Mouse (Mus musculus) adrenal gland, postnatal 10 days (tissue): ENCODE data around the gene Rbm42. TPM values are rescaled to one million over a fixed set of nuclear protein-coding genes. Genes with fewer than 3 reads are reported as not detected.

Experiments
- DNase-seq: peaks from one replicate; pipeline ENCODE4 v3.0.0; 2021; ENCODE audit warnings: mixed read lengths
- total RNA-seq, 2 experiments: library from RNA; stranded (reverse); gene quantifications; 2 replicates each; pipeline ENCODE4 v1.2.3; 2021

Rbm42 gene
- total RNA-seq, 2 experiments from 2014 or later, result 64.5 to 72.9 TPM

- DNase-seq, result no peak
Observed at GRCm38 (mm10) chr7:30618658-30619057, 31.5 kb downstream of the Rbm42 start.

GRCm38 (mm10) chr7:30615049-30615760, 34.9 kb downstream of the Rbm42 start:
- peak; percentile 65 for DNase-seq

GRCm38 (mm10) chr7:30614454-30614853, 35.7 kb downstream of the Rbm42 start:
- DNase-seq, result no peak

- DNase-seq, result peak; percentile 81
Observed at GRCm38 (mm10) chr7:30613529-30614112, 36.5 kb downstream of the Rbm42 start.

- no peak for DNase-seq
Observed at GRCm38 (mm10) chr7:30612654-30613402, 37.3 kb downstream of the Rbm42 start, which contains the start of gene Upk1a. Gene Upk1a (minus strand): TSS chr7:30612847.

- no peak for DNase-seq
Observed at GRCm38 (mm10) chr7:30610043-30610442, 40.1 kb downstream of the Rbm42 start.

- DNase-seq, result no peak
Observed at GRCm38 (mm10) chr7:30608476-30608875, 41.6 kb downstream of the Rbm42 start.

- DNase-seq, result peak; percentile 76
Observed at GRCm38 (mm10) chr7:30607706-30608309, 42.3 kb downstream of the Rbm42 start.

- no peak for DNase-seq
Observed at GRCm38 (mm10) chr7:30604944-30605343, 45.2 kb downstream of the Rbm42 start.

- DNase-seq, result no peak
Observed at GRCm38 (mm10) chr7:30604424-30604823, 45.7 kb downstream of the Rbm42 start.

- DNase-seq, result no peak
Observed at GRCm38 (mm10) chr7:30602583-30602982, 47.5 kb downstream of the Rbm42 start.

- no peak for DNase-seq
Observed at GRCm38 (mm10) chr7:30600651-30601050, 49.5 kb downstream of the Rbm42 start.

- peak; percentile 96 for DNase-seq
Observed at GRCm38 (mm10) chr7:30599933-30600353, 50.2 kb downstream of the Rbm42 start.

- no peak for DNase-seq
Observed at GRCm38 (mm10) chr7:30598786-30599185, 51.3 kb downstream of the Rbm42 start, which contains the start of gene Zbtb32. Gene Zbtb32 (minus strand): TSS chr7:30598909.

GRCm38 (mm10) chr7:30596811-30597210, 53.3 kb downstream of the Rbm42 start:
- no peak for DNase-seq

- DNase-seq, result no peak
Observed at GRCm38 (mm10) chr7:30596093-30596492, 54.0 kb downstream of the Rbm42 start.

- DNase-seq, result no peak
Observed at GRCm38 (mm10) chr7:30594510-30595024, 55.5 kb downstream of the Rbm42 start.

- no peak for DNase-seq
Observed at GRCm38 (mm10) chr7:30593579-30594509, 56.3 kb downstream of the Rbm42 start.

- DNase-seq, result no peak
Observed at GRCm38 (mm10) chr7:30592772-30593423, 57.2 kb downstream of the Rbm42 start.

GRCm38 (mm10) chr7:30591605-30591951, 58.5 kb downstream of the Rbm42 start:
- no peak for DNase-seq
